Mouse (Mus musculus) embryo, embryonic 11.5 days (tissue): ENCODE measurements around the gene Shank3.

Experiments
- DNase-seq: peaks from one replicate; pipeline ENCODE4 v3.0.0-alpha.2; 2012; ENCODE audit warnings: low read depth, low spot score

Gene Shank3

DNA sequence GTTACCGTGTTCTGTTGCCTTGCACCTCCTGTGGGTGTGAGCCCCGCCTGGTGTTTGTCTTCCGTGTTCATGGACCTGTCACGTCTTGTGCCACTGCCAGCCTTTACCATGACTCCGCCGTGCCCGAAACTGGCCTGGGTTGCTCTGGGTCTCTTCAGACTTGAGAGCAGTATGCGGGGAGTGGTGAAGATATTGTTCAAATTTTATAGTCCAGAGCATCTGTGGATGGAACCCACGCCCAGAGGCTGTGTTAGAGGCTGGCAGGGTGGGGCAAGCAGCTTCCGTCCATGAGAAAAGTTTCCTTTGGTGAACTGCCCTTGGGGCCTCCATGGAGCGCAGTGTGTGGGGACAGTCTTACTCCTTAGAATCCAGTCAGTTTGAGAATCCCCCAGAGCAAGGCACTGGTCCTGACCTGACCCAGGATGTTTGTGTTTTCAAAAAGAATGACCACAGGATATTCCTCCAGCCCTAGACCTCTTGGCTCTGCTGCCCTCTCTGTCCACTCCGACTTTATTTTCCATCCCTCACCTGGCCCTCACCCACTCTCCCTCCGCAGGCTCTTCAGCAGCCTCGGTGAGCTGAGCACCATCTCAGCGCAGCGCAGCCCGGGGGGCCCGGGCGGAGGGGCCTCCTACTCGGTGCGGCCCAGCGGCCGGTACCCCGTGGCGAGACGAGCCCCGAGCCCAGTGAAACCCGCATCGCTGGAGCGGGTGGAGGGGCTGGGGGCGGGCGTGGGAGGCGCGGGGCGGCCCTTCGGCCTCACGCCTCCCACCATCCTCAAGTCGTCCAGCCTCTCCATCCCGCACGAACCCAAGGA is 58.0 kb downstream of the Shank3 start:
- no peak for DNase-seq

DNA sequence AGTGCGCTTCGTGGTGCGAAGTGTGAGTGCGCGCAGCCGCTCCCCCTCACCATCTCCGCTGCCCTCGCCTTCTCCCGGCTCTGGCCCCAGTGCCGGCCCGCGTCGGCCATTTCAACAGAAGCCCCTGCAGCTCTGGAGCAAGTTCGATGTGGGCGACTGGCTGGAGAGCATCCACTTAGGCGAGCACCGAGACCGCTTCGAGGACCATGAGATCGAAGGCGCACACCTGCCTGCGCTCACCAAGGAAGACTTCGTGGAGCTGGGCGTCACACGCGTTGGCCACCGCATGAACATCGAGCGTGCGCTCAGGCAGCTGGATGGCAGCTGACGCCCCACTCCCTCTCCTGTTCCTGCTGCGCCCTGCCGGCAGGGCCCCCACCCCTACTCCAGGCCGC is 58.6 kb downstream of the Shank3 start:
- DNase-seq, result no peak

DNA sequence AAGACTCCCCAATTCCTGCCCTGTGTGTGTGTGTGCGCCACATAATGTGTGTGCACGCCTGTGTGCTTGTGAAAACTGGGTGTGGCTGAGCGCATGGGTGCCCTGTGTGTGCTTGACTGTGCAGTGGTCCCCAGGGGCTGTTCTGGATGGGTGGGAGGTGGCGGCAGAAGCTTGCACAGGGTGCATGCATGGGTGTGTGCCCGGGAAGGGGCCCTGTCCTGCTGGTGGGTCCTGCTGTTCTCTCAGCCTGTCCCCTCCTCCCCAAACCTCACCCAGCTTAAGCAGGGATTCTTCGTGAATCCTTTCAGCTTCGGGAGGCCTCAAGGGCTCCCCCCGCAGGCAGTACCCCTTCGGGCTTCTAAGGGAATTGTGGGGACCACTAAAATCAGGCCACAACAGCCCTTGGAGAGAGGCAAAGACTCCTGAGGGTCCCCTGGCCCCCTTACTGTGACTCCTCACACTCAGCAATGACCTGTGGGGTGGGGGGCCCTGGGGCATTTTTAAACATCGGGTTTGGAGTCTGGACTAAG is 59.8 kb downstream of the Shank3 start:
- DNase-seq, result no peak

DNA sequence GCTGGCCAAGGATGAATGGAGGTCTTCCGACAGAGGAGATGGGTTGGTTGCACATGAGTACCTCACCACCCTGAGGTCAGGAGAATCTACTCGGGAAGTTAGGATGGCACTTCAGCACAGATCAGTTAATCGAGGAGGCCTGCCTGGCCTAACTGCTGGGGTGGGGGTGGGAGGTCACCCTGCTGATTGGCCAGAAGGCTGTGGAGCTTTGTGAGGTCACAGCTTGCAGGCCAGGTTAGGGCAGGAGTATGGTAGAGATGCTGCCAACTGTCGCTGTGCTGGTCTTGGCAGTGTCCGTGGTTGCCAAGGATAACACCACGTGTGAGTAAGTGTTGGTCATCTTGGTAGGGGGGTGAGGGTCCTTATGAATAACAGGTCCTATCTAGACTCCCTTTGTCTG is 68.7 kb downstream of the Shank3 start, which contains the start of gene Acr:
Gene Acr, plus strand, starts transcription at position 213 of the 400 bp plus-strand sequence.
- DNase-seq, result no peak

DNA sequence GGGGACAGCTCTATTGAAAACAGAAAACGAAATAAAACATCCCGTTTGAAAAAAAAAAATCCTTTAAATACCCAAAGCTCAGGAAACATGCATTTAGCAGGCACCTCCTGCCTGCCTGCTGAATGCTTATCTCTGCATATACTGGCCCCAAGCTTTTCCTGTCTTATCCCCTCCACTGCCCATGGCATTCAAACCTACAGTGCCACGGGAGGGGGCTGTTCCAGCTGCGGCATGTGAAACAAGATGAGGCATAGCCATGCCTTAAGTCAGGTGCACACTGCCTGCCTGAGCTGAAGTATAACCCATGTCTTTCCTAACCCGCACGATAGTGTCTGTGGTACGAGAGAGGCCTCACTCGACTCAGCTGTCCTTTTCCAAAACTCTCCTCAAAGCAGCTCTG is 72.7 kb downstream of the Shank3 start:
- DNase-seq, result no peak

DNA sequence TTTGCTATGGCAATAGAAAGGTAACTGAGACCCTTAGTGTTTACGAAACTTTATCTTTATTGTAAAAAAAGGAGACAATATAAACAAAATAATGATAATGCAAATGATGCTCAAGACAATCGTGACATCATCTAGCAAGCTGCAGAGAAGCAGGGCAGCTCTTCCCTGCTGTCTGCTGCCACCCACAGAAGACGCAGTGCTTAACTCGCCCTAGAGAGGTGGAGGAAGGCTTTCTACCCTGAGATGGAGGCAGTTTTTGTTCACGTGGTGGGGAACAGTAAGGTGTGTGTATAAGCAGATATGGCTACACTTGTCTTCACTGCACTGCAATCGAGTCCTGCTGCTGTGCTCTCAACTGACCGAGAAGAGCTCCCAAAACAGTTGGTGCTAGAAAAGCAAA is 83.1 kb downstream of the Shank3 start:
- DNase-seq, result no peak

DNA sequence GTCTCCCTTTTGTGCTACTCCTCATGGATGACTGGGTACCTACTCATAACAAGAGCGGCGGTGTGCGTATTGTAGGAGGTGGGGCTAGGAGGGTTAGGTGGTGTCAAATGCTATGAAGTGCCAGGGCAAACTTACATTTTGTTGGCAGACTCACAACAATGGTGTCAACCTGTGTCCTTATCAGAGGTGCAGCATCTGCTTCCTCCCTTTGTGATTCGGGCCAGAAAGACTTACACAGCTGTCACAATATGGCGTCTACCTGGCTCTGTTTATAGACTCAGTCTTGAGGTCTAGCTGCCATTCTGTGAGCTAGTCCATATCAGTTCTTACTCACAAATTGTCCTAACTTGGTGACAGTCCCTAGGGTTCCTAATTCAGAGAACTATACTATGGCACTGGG is 85.7 kb downstream of the Shank3 start:
- DNase-seq, result no peak

DNA sequence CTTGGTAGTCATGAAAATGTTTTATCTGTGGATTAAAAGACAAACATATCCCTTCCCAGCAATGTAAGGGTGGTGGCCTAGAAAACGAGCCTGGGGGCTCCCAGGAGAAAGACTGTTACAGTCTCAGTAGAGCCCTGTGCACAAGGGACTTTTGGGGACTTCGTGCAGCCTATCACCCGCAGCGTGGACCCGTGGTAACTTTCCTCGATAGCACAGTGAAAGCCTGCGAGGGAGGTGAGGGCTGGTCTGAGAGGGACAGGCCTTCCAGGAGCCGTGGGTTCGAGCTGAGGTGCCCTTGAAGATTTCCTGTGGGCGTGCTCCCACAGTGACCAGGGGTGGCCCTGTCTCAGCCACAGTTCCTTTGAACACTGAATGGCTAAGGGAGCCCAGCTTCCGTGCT is 86.2 kb downstream of the Shank3 start:
- DNase-seq, result no peak

DNA sequence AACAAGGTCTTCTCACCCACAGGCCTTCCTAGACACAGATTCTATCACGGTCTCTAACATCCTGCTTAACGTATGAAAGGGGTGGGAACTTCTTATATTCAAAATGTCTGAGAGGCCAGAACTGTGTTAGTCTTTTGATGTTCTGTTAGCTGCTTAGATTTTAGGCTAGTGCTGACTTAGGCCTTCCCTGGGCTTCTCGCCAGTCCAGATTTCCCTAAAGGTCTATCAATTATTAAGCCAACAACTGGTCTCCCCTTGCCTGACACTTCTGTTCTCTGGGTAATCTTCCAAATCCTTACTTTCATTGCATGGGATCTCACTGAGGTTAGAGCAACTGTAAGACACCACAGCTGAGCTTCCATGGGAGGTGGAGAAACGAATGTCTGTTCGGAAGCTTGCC is 89.7 kb downstream of the Shank3 start:
- DNase-seq, result no peak

DNA sequence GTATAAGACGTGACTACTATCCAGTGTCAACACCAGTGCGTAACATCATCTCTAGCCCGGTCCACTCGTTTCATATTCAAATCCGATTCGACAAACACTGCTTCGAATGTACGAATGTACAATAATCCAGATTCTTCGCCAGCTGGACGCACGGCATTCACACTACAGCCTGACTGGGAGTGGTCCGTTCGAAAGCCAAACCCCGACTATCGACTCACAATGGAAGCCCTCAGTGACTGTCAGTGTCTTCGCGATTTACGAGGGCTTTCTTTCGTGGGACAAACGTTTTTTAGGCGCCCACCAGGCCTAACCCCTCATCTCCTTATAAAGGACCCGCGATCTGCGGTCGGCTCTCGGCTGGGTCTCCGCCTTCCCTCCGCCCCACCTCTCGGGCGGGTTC is 91.9 kb downstream of the Shank3 start:
- DNase-seq, result no peak

DNA sequence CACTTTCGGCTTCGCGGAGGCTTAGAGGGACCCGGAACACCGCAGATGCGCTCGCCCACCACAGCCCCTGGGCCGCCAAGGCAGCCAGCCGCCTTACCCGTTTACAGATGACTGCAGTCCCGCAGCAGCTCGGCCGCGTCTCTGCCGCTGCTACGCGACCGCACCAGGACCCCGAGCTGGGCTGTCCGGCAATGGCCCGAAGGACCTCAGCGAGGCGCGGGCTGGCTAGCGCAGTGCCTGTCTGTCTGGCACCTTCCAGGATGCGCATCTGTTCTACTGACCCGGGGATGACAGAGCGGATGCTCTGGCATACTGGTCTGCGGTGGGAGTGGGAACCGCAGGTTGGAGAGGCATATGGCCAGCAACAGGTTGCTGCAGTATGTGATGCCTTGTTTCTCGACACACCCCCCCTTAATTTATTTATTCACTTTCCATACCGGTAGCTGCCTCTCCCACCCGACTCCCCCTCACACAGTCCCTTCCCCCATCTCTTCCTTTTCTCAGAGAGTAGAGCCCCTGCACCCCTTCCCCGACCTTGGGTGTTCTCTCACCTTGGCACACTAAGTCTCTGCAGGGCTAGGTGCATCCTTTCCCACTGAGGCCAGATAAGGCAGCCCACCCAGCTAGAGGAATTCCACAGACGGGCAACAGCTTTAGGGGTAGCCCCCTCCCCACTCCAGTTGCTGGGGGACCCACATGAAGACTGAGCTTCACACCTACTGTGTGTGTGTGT is 92.5 kb downstream of the Shank3 start, which contains the start of gene Rabl2:
Gene Rabl2, minus strand, starts transcription at position 201 of the 733 bp plus-strand sequence.
- DNase-seq, result peak; percentile 84

DNA sequence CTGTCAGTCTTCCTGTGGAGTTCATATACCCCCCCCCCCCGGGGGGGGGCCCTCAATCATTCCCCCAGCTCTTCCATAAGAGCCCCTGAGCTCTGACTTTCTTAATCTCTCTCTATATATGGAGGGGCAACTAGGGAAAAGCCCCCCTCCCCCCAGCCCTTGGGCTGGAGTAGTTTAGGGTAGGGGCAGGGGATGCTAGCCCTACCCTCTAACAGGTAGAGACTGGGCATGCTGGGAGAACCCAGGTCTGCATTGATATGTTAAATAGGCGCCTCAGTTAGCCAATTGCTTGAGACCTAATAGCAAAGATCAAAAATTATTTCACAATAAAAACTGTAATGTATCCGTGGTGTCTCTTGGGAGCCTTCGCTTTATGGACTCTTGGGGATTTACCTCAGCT is 93.1 kb downstream of the Shank3 start:
- DNase-seq, result no peak

DNA sequence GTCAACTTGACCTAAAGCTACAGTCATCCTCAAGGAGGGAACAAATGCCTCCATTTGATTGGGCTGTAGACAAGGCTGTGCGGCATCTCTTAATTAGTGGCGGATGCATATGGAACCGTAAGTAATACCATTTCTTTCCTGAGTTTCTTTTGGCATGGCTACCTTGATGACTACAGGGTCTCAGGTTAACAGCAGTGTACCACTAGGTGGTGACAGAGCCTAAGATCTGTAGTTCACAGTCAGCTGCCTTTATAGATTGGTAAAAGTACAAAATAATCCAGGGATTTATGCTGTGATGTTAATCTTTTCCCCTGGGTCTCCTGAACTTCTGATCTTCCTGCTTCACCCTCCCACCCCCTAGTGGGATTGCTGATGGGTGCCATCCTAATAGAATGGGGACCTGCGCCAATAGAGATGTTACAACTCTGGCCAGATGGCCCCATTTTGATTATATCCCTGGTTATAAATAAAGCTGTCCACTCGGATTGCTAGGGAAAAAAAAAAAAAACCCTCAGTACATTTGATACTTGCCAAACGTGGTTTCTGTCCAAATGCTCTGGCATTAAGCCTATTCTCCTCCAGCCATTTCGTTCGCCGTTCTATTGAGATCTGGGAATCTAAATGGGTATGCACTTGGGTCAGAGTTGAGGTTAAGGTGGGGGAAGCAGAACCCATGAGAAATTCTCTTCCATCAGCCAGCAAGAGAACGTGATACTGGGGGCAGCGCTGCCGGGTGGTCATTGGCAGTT is 106.6 kb downstream of the Shank3 start:
- no peak for DNase-seq

DNA sequence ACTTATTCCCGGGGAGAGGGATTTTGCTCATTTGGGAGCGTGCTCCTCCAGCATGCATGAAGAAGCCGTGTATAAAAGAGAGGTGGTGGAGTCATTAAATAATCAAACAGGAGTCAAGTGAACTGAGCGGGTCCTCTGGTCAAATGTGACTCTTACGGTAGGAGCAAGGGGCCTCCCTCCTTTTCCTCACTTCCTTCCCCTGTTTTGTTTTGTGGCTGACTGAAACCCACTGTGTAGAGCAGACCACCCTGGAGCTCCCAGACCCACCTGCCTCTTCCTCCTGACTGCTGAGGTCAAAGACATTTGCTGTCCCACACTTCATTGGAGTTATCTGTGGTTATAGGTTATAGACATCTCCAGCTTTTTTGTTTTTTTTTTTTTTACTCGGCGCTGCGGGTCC is 108.1 kb downstream of the Shank3 start:
- no peak for DNase-seq

DNA sequence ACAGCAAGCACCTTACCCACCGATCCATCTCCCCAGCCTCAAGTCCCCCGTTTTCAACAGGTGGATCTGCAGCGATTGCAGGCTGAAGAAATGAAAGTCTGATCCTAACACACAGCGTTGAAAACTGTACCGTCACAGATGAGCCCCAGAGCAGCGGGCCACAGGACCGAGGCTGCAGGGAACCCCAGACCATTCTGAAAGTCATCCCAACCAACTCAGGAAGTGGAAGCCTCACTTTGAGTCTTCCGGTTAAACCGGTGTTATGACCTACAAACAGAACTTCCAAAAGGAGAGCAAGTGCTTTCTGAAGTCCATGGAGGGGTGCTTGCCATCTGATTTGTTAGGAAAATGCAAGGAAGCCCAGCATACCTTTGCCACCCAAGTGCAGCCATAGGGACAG is 108.5 kb downstream of the Shank3 start:
- DNase-seq, result no peak
